Mouse (Mus musculus) G1E (cell line): ENCODE measurements around the gene Pkig.

Source experiments
- CTCF ChIP-seq: IDR thresholded peaks from 2 replicates; pipeline ENCODE4 v1.5.1; 2012; ENCODE audit warnings: low read depth, low read length, inconsistent platforms, mixed read lengths
- GATA1 ChIP-seq: IDR thresholded peaks from 2 replicates; pipeline ENCODE4 v1.6.1; 2012; ENCODE audit warnings: borderline replicate concordance, low read length, inconsistent platforms, mixed read lengths
- POLR2AphosphoS5 ChIP-seq: IDR thresholded peaks from 2 replicates; pipeline ENCODE4 v1.6.1; 2012; ENCODE audit warnings: low read depth, low read length, inconsistent platforms; ENCODE audit not compliant: insufficient replicate concordance
- TAL1 ChIP-seq: conservative IDR thresholded peaks from 2 replicates; pipeline ENCODE4 v1.6.1; 2012; ENCODE audit warnings: low read depth, low read length, inconsistent platforms, mixed read lengths

DNA sequence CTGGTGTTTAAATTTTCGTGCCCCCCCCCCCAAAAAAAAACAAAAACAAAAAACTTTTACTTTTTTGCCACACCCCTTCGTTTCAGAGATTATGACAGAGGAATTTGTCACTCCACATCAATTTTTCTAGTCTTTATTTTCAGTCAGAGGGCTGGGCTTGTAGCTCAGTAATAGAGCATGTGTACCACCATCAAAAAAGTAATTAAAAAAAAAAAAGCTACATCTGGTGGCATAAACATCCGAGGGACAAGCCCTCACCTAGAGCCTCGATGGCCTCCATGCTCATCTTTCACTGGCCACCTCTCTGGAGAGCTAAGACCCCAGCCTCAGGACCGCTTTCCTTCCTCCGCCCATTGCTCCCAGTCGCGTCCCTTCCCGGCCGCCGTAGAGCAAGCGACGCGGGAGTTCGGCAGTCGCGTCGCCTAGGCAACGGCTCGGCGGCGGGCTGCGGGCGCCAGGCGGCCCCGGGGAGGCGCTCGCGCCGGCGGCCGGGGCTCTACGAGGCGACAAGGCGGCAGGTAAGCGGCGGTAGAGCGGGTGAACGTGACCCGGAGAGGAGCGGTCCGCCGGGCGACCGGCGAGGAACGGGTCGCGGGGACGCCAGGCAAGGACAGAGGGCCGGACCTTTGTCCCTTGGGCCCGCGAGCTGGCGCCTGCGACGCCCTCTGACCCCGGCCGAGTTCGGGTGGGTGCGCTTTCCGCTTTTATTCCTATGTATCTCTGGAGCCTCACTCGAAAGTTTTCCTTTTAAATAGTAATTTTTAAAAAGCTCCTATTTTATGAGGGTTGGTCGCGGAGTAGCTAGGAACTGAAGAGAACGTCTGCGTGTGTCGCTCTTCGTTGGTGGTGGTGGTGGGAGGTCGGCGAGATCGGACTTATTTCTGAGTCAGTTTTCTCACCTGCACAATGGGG, at the start of gene Pkig:
- no peak for TF ChIP-seq CTCF
- no peak for TF ChIP-seq TAL1
- no peak for TF ChIP-seq POLR2AphosphoS5
- no peak for TF ChIP-seq GATA1
